Mouse (Mus musculus) gastrocnemius, postnatal 25 days (tissue): ENCODE measurements around the gene Prss30. TPM values are rescaled to one million over a fixed set of nuclear protein-coding genes. Genes with fewer than 3 reads are reported as not detected.

Experiments used
- microRNA-seq, 2 experiments: library from miRNA; unstranded; fragments of <30 nt; microRNA quantifications; one replicate each; pipeline ENCODE4 v1.2.0; 2021; ENCODE audit warnings: borderline replicate concordance in 2 of 2
- total RNA-seq, 2 experiments: library from RNA; stranded (reverse); gene quantifications; 1 replicate in 1 of 2; 2 replicates in 1 of 2; pipeline ENCODE4 v1.2.3; 2021

The Prss30 gene
- total RNA-seq, 2 experiments from 2014 or later: not detected

Small RNA genes lying within 50 kb of the gene (microRNA-seq; reads per million reads assigned to microRNA genes)
- 0 reads per million in 2 experiments for gene Gm27700

Other genes starting within 250 kb of the Prss30 start
- gene Paqr4, start 239.7 kb downstream of the Prss30 start, total RNA-seq: 1 to 10 TPM; 4.4 to 5.2 TPM
- not detected for gene Kremen2, start 234.7 kb downstream of the Prss30 start, total RNA-seq
- 10 to 100 TPM; 33.5 to 34.0 TPM for gene Flywch1, start 209.0 kb downstream of the Prss30 start, total RNA-seq
- under 1 TPM; 0.56 to 0.83 TPM for gene Flywch2, start 194.5 kb downstream of the Prss30 start, total RNA-seq
- gene Srrm2, start 190.0 kb downstream of the Prss30 start, total RNA-seq: 100 to 1,000 TPM; 157 to 160 TPM
- 100 to 1,000 TPM; 237 to 267 TPM for gene Elob, start 151.4 kb downstream of the Prss30 start, total RNA-seq
- not detected for gene Prss33, start 144.5 kb downstream of the Prss30 start, total RNA-seq
- not detected for gene Prss32, start 136.7 kb downstream of the Prss30 start, total RNA-seq
- not detected for gene Prss41, start 136.4 kb downstream of the Prss30 start, total RNA-seq
- not detected for gene Prss21, start 112.5 kb downstream of the Prss30 start, total RNA-seq
- gene Dcpp1, start 99.7 kb downstream of the Prss30 start, total RNA-seq: not detected
- not detected for gene Dcpp2, start 99.7 kb downstream of the Prss30 start, total RNA-seq
- gene Dcpp3, start 63.1 kb downstream of the Prss30 start, total RNA-seq: not detected
- gene Sbp, start 38.9 kb downstream of the Prss30 start, total RNA-seq: not detected
- not detected for gene Sbpl, start 25.3 kb downstream of the Prss30 start, total RNA-seq
- gene Prss22, start 17.5 kb upstream of the Prss30 start, total RNA-seq: not detected
- not detected for gene Prss27, start 57.6 kb upstream of the Prss30 start, total RNA-seq
- gene Kctd5, start 92.9 kb upstream of the Prss30 start, total RNA-seq: 1 to 10 TPM; 8.5 to 9.1 TPM
- 10 to 100 TPM; 35.2 to 38.6 TPM for gene Pdpk1, start 170.4 kb upstream of the Prss30 start, total RNA-seq
- gene Amdhd2, start 183.2 kb upstream of the Prss30 start, total RNA-seq: 1 to 10 TPM; 8.7 to 9.8 TPM
- gene Atp6v0c, start 189.1 kb upstream of the Prss30 start, total RNA-seq: 100 to 1,000 TPM; 145 to 159 TPM
- 1 to 10 TPM; 4.1 to 4.6 TPM for gene Tbc1d24, start 225.0 kb upstream of the Prss30 start, total RNA-seq
- under 1 TPM; 0.35 to 0.56 TPM for gene Ntn3, start 229.0 kb upstream of the Prss30 start, total RNA-seq
- gene Tedc2, start 240.3 kb upstream of the Prss30 start, total RNA-seq: 1 to 10 TPM; 1.4 to 1.9 TPM